Mouse (Mus musculus) testis, postnatal 10 days (tissue): ENCODE measurements around the gene Pfkfb4.
A peak's percentile ranks its signal among the peaks of the same experiment; 100 is the strongest.

Source experiments
- DNase-seq: peaks from one replicate; pipeline ENCODE4 v3.0.0; 2021; ENCODE audit warnings: low spot score

Gene Pfkfb4

GRCm38 (mm10) chr9:109058006-109058765 is 66.6 kb downstream of the Pfkfb4 start:
- peak; percentile 35 for DNase-seq

DNA sequence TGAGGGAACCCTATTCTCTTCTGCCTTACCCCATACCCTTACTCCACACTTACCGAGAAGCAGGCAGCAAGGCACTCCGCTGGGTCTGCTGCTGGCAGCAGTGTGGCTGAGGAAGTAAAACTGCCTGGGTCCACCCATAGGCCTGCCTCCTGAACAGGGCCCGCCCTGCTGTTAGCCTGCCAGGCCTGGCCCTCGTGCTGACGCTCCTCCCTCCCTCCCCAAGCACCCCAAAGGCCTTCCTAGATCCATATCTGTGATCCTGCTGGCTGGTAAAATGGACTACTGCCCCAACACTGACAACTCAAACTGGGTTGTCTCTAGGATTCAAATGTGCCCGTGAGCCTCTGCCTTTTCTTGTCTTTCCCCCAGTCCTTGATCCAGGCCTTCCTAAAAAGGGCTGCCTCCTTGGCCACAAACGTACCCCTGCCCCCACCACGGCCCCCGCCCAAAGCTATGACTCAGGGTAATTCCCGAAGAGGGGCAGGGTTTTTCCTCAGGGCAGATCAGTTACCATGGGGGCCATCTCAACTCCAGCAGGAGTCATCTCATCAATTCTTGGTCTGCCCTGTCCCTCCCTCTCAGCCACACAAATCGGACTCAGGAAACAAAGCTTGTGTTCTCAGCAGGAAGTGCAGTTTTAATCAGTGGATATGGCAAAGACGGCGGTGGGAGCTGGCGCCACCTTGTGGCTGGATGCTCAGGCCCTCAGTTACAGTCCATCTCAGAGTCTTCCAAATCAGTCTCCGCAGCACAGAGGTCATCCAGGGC is 67.7 kb downstream of the Pfkfb4 start, which contains the start of gene Trex1:
Trex1 (minus strand) TSS at position 599 of the 768 bp plus-strand sequence.
- peak; percentile 92 for DNase-seq

GRCm38 (mm10) chr9:109060184-109060897 is 68.8 kb downstream of the Pfkfb4 start:
- peak; percentile 48 for DNase-seq

GRCm38 (mm10) chr9:109060898-109061295 is 69.3 kb downstream of the Pfkfb4 start:
- peak; percentile 28 for DNase-seq

DNA sequence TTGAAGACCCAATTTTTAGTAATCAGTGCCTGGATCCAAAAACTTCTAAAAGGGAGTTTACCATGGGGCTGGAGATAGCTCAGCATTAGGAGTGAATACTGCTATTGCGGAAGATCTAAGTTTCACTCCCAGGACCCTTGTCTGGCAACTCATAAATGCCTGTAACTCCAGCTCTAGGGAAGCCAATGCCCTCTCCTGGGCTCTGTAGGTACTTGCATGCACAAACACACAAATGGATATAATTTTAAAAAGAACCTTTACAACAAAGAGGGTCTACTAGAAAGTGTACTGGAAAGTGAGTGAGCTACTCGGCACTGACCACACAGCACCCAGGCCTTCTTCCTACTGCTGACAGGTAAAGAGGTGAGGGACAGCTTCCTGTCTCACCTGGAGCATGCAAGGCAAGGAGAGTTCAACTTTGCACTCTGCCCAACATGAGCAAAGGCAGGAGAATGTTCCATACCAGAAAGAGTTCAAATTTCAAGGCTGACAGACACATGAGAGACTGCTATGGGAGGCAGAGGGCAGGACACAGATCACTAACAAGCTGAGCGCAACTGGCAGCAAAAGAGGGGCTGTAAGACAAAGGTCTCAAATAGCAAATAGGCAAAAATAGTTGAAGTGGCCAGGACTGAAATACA is 76.6 kb downstream of the Pfkfb4 start:
- DNase-seq = no peak

DNA sequence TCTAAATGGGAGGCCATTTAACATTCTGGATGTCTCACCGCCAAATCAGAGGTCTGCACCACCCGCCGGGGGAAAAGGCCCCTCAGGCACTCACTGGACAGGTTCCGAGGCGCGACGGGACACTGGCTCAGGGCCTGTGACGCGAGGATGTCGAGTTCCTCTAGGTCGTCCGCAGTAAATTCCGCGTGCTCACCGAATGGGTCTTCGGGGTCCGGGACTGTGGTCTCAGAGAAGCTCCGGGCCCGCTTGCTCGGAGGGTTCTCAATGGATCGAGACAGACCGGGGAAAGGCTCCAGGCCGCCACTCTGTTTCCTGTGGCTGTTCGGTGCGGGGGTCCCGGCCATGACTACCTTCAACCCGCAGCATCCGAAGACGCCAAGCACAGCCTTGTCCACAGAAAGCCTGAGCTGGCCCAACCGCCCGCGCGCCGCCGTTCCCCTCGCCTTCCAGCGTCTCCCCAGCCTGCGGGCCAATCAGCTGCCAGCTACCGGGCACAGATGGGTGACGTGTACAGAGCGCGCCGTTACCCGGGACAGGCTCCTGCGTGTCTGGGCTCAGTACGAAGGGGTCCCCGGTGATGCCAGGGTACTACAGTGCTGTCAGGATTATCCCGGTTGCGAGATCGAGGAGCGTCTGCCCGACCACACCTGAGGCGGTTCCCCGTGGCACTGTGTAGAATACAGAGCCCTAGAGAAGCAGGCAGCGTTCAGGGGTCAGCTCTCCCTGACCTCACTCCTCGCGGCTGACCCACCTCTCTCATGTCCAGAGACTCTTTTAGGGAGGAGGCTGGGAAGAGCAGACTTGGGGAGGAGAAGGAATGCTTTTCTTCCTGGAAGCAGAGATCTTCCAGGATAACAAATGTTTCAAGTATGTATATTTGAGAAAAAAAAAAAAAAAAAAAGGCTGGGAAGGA is 82.3 kb downstream of the Pfkfb4 start, which contains the start of gene Atrip:
Atrip (minus strand) TSS at position 464 of the 913 bp plus-strand sequence.
- peak; percentile 93 for DNase-seq

DNA sequence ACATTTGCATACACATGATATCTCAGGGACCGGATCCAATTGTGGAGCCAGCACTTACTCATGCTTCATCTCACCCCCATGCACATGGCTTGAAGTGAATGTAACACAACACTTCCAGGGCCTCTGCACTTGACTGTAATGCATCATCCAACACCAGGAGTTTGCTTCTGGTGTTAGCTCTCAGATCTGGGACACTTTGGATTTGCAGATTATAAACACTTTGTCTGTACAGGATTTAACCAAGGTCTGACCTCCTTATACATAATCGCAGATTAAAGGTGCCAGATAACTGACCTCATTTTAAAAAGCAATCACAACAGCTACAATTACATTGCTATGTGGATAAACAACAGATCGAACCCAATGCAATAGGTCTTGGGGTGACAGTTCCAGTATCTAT is 88.9 kb downstream of the Pfkfb4 start:
- DNase-seq = no peak

DNA sequence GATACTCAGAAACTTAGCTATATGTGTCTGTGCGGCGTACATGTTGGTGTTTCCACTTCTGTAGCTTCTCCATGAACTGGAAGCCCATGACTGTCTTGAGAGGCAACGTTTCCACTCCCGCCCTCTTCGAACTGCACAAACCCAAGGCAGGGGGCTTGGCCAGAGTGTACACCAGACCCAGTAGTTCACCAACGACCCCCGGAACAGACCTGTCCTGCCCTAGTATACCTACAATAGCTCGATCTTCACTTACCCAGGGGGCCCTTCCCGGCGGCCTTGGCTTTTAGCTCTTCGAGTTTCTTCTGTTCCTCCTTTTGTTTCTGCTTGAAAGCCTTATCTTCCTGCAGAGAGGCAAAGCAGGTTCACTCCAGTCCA is 90.2 kb downstream of the Pfkfb4 start:
- DNase-seq = no peak
